Mouse (Mus musculus) liver, embryonic 13.5 days (tissue): ENCODE data around the gene Sorcs2. TPM values are rescaled to one million over a fixed set of nuclear protein-coding genes. Genes with fewer than 3 reads are reported as not detected.

Experiments
- ATAC-seq: fragments of 200-750 bp; cut with Nextera tagmentation; 2 replicates; pipeline ENCODE4 v1.8.0; 2017; ENCODE audit warnings: low read depth, mild to moderate bottlenecking, moderate number of reproducible peaks, moderate library complexity
- DNase-seq: peaks from one replicate; pipeline ENCODE4 v3.0.0; 2022
- H3K27ac ChIP-seq: fragments of 300-500 bp; sonication (generic); 2 replicates; pipeline ENCODE4 v1.5.1; 2015; ENCODE audit warnings: moderate library complexity, mild to moderate bottlenecking, inconsistent platforms
- H3K27me3 ChIP-seq: fragments of 300-500 bp; sonication (generic); 2 replicates; pipeline ENCODE4 v1.6.1; 2015; ENCODE audit warnings: mild to moderate bottlenecking, inconsistent platforms
- H3K36me3 ChIP-seq: fragments of 300-500 bp; sonication (generic); 2 replicates; pipeline ENCODE4 v1.6.1; 2015; ENCODE audit warnings: mild to moderate bottlenecking, inconsistent platforms
- H3K4me1 ChIP-seq: fragments of 300-500 bp; sonication (generic); replicated peaks from 2 replicates; pipeline ENCODE4 v1.6.1; 2015; ENCODE audit warnings: inconsistent platforms
- H3K4me2 ChIP-seq: fragments of 300-500 bp; sonication (generic); 2 replicates; pipeline ENCODE4 v1.6.1; 2015; ENCODE audit warnings: inconsistent platforms, mild to moderate bottlenecking, moderate library complexity
- H3K4me3 ChIP-seq: fragments of 300-500 bp; sonication (generic); replicated peaks from 2 replicates; pipeline ENCODE4 v1.5.1; 2015; ENCODE audit warnings: mild to moderate bottlenecking, inconsistent platforms
- H3K9ac ChIP-seq: fragments of 300-500 bp; sonication (generic); 2 replicates; pipeline ENCODE4 v1.6.1; 2015; ENCODE audit warnings: mild to moderate bottlenecking, inconsistent platforms
- H3K9me3 ChIP-seq: fragments of 300-500 bp; sonication (generic); replicated peaks from 2 replicates; pipeline ENCODE4 v1.6.1; 2016; ENCODE audit warnings: inconsistent platforms
- WGBS: fragments of 180-500 bp; shearing (Covaris S2); methylation state at CpG from one replicate; pipeline ENCODE4 v1.1.7; 2015; ENCODE audit not compliant: insufficient replicate concordance; 5-methylcytosine and 5-hydroxymethylcytosine counted together
- polyA plus RNA-seq: library from polyadenylated mRNA; unstranded; fragments of >200 nt; fragmentation: Nextera tagmentation; extraction: Ambion mirVana; gene quantifications from 2 replicates; pipeline ENCODE4 v1.2.1, GENCODE M21; 2015

The Sorcs2 gene
- polyA plus RNA-seq, 1 experiment from 2014 or later = 0.47 TPM

DNA sequence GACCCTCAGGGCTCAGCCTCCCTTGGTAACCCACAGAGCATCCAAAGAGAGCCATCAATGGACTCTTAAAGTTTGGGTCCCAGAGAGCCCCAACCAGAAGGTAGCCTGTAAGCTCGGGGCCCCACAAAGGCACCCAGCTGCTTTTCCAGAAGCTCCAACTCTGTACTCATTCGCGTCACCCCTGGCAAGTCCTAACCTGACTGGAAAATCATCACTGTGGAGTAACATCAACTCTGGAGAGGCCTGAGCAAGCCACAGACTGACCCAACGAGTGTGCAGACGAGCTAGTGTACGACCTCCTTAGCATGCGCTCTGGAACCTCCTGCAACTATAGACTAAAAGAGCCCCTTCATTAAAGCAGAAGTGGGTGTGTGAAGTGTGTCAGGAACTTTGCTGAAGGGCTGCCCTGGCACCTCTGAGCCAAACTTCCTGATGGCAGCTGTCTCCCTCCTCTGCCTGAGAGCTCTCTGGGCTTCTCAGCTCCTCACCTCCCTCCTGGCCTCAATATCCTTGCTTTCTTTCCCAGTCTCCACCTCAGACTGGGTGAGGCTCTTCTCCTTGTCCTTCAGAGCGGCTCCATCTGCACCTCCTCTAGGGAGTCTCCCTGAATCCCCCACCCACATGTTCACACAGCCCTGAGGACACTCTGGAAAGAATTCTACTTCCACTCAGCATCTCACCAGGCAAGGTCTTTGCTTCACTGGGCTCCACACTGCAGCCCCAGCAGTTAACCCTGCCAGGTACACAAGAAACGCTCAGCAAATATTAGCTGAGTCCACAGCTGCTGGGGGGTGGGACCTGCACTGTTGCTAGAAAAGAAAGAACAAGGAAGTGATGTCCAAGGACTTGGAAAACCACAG is 8.0 kb downstream of the Sorcs2 start:
- no peaks in the 10 kb centered on the region for H3K9me3 ChIP-seq
- ATAC-seq (no peak), DNase-seq (no peak)
- H3K4me2 ChIP-seq = no peak overlapping the region
- H3K27me3 ChIP-seq = peaks cover 6% of the 10 kb centered on the region; the same call in 1 of the 2 replicates
- peaks cover 11% of the 10 kb centered on the region for H3K4me1 ChIP-seq
- H3K36me3 ChIP-seq = no peaks in the 10 kb centered on the region
- H3K27ac ChIP-seq = no peak overlapping the region
- 53% methylated on average over 9 of the region's 9 CpGs for WGBS
- no peak overlapping the region for H3K9ac ChIP-seq
- H3K4me3 ChIP-seq = no peak overlapping the region

DNA sequence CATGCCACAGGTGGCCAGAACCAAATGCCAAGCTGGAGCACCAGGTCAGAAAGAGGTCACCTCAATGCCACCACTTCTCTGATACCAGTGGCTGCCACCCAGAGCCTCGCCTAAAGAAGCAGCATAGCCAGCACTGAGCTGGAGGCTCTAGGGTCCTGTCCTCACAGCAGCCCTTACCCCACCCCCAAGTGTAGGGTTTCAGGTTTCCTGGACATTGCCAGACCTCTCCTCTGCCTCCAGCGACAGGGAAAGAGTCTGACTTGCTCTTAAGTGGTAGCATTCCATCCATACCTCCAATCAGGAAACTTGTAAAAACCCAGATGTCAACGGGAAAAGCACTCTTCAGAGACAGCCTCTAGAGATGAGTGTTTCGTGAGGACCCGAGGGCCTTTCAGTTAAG is 12.9 kb downstream of the Sorcs2 start:
- Histone ChIP-seq H3K4me3 (no peak overlapping the region), H3K9me3 (no peaks in the 10 kb centered on the region), H3K4me2 (no peak overlapping the region), H3K4me1 (peaks cover 3% of the 10 kb centered on the region), H3K36me3 (no peaks in the 10 kb centered on the region), H3K9ac (no peak overlapping the region), H3K27ac (no peak overlapping the region), H3K27me3 (no peaks in the 10 kb centered on the region)
- ATAC-seq (no peak), DNase-seq (no peak)
- 31% methylated on average over 5 of the region's 5 CpGs for WGBS

DNA sequence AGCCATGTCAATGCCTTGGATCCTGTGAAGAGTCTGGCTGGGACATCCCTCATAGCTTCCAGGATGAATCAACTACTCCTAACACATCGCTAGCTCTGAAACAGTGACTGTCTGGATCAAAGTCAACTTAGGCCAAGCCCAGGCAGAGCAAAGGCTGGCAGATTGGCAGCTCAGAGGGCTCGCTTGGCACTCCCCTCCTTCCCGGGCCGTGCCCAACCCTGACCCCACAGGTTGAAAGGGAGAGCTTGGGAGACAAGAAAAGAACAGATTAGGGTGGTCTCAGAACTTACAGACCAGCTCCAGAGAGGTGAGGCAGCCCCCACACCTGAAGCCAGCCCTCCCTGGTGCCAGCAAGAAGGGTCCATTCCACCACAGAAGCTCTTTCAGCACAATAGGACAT is 14.5 kb downstream of the Sorcs2 start:
- Histone ChIP-seq H3K4me1 (no peaks in the 10 kb centered on the region), H3K27ac (no peak overlapping the region), H3K9ac (no peak overlapping the region), H3K36me3 (no peaks in the 10 kb centered on the region), H3K27me3 (no peaks in the 10 kb centered on the region), H3K9me3 (no peaks in the 10 kb centered on the region), H3K4me2 (no peak overlapping the region), H3K4me3 (no peak overlapping the region)
- no peak for DNase-seq
- no peak for ATAC-seq
- 66% methylated on average over 4 of the region's 4 CpGs for WGBS

DNA sequence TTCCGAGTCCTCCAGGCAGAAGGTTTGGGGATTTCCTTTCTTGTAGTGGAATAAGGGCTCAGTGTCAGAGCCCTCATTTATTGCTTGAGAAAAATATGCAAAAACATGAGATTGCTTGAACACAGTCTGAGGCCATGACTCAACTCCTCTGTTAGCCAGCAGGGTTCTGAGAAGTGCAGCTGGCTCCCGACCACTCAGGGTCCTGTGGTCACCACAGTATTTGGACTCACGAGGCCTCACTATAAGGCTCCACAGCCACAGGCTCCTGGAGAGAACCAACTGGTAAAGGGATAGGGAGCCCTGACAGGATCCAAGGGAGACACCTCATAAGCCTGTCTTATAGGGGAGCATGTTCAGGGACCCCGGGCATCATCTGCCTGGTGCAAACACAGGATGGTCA is 15.2 kb downstream of the Sorcs2 start:
- WGBS = 52% methylated on average over 4 of the region's 4 CpGs
- Histone ChIP-seq H3K4me3 (no peak overlapping the region), H3K4me2 (no peak overlapping the region), H3K9me3 (no peaks in the 10 kb centered on the region), H3K9ac (no peak overlapping the region), H3K27me3 (no peaks in the 10 kb centered on the region), H3K4me1 (no peaks in the 10 kb centered on the region), H3K27ac (no peak overlapping the region), H3K36me3 (no peaks in the 10 kb centered on the region)
- no peak for ATAC-seq
- no peak for DNase-seq

DNA sequence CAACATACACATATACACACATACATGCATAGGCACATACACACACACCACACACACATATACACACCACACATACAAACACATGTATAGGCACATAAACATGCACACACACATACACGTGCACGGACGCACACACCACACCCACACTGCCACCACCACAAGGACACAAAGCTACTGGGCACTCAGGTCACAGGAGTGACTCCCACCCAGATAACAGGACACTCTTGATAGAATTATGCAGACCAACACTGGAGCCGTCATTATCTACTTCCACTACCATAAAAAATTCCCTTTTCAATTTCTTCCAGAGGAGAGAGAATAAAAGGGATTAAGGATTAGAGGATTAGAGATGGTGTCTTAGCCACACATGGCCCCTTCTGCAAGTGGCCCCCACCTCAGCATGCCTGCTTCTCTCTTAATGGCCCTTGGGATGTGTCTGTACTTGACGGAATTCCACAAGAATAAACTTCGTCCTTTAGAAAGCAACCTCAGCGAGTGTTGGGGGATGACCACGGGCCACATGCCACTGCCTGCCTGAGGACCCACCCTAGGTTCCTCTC is 15.7 kb downstream of the Sorcs2 start:
- no peak overlapping the region for H3K4me2 ChIP-seq

DNA sequence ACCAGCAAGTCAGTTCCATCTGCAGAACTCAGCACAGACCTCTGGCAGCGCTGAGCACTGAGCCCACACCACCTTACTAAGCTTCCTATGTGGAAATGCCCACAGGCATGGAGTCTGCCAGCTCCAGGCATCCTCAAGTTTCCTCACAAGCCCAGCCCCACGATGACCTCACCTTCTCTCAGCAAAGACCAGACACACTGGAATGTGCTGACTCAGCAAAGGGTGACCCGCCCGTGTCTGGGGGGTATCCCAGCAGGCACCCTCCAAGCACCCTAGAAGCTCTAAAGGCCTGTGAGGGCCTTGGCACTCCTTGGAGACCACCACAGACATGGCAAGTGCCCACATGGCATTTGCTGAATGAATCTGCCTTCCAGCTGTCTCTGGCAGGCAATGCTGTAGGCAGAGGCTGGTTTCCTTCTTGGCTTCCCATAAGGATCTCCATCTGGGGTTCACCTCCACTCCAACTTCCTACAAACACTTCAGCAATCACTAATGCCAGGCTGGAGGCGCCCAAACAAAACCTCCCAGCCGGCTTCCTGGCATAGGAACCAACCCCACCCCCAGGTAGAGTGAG is 17.9 kb downstream of the Sorcs2 start:
- WGBS = 54% methylated on average over 6 of the region's 6 CpGs
- Histone ChIP-seq H3K9ac (no peak overlapping the region), H3K4me1 (no peaks in the 10 kb centered on the region), H3K4me2 (no peak overlapping the region), H3K27ac (no peak overlapping the region), H3K4me3 (no peak overlapping the region), H3K9me3 (no peaks in the 10 kb centered on the region), H3K36me3 (no peaks in the 10 kb centered on the region), H3K27me3 (no peaks in the 10 kb centered on the region)
- DNase-seq = no peak
- ATAC-seq = no peak

More for the DNA sequence above, 15.7 kb downstream of the Sorcs2 start:
- Histone ChIP-seq H3K4me3 (no peak overlapping the region), H3K9ac (no peak overlapping the region), H3K9me3 (no peaks in the 10 kb centered on the region), H3K4me1 (no peaks in the 10 kb centered on the region), H3K27me3 (no peaks in the 10 kb centered on the region), H3K36me3 (no peaks in the 10 kb centered on the region), H3K27ac (no peak overlapping the region)
- DNase-seq (no peak), ATAC-seq (no peak)
- 58% methylated on average over 8 of the region's 8 CpGs for WGBS

DNA sequence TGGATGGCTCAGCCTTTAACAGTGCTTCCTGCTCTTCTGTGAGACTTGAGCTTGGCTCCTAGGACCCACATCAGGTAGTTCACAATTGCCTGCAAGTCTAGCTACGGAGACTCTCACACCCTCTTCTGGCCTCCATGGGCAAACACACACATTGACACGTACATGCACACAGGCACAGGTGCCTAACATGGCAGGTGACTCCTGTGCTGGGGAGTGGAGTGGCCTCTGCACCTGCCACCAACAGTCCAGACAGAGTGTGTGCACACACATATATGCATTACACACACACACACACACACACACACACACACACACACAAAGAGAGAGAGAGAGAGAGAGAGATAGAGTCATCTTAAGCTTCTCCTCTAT is 19.6 kb downstream of the Sorcs2 start:
- no peak for DNase-seq
- peaks cover 10% of the 10 kb centered on the region for H3K4me1 ChIP-seq
- 63% methylated on average over 2 of the region's 2 CpGs for WGBS
- no peaks in the 10 kb centered on the region for H3K27me3 ChIP-seq
- H3K36me3 ChIP-seq = no peaks in the 10 kb centered on the region
- no peak overlapping the region for H3K4me3 ChIP-seq
- H3K27ac ChIP-seq = no peak overlapping the region
- H3K4me2 ChIP-seq = no peak overlapping the region
- no peaks in the 10 kb centered on the region for H3K9me3 ChIP-seq
- H3K9ac ChIP-seq = no peak overlapping the region
- no peak for ATAC-seq

DNA sequence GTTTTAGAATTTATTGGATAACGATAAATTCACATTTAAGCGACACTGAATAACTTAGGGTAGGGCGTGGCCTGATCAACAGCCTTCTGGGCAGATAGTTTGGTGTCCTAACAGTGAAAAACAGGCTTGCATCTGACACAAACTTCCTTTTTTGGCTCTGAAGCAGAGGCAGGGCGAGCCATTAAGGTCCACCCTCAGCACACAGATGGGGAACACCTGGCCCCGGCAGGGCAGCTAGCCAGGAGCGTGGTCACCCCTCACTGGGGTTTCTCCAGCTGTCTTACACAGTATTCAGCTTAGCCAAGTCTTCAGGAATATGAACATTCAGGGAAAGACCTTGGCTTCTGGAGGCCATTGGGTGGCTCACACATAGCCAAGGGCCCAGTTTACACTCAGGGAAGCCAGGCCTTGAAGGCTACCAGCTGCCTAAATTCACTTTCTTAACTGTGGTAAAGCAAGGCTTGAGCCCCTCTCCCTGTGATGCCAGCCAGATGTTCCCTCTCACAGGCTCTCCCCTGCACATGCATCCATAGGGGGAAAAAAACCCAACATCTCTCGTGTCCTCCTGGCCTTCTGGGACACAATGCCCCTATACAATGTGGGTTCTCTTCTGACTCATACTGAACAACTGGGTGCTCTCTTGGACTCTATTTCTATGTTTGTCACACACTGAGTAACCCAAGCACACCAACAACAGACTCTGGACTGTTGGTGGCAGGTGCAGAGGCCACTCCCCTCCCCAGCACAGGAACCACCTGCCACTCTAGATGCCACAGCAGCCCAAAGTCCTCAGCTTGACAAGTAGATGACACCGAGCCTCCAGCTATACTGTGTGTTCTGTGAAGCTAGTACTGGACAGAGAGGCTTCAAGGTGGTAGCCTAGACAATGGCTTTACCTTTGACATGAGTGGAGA is 20.2 kb downstream of the Sorcs2 start:
- Histone ChIP-seq H3K9me3 (no peaks in the 10 kb centered on the region), H3K4me3 (no peak overlapping the region), H3K9ac (no peak overlapping the region), H3K4me2 (no peak overlapping the region), H3K4me1 (peaks cover 15% of the 10 kb centered on the region), H3K27me3 (no peaks in the 10 kb centered on the region), H3K27ac (no peak overlapping the region), H3K36me3 (no peaks in the 10 kb centered on the region)
- 55% methylated on average over 8 of the region's 8 CpGs for WGBS
- ATAC-seq (no peak), DNase-seq (no peak)

DNA sequence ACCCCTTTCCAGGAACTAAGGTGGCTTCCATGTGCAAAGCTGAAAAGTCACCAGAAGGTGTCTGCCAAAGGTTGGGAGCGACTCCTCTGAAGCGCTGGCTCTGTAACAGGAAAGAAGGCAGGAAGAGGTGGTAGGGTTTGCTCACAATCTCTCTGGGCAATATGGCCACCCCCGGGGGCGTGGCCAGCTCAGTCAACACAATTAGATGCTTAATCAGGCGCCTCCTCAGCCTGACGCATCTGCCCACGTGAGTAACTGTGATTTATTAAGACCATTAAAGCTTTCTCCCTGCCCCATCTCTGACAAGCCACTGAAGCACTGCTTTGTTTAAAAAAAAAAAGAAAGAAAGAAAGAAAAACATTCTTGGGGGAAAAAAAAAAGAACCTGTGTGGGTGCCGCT is 22.1 kb downstream of the Sorcs2 start:
- Histone ChIP-seq H3K27me3 (no peaks in the 10 kb centered on the region), H3K36me3 (no peaks in the 10 kb centered on the region), H3K9me3 (no peaks in the 10 kb centered on the region), H3K4me1 (peaks cover 15% of the 10 kb centered on the region), H3K4me3 (no peak overlapping the region), H3K9ac (no peak overlapping the region), H3K27ac (no peak overlapping the region), H3K4me2 (no peak overlapping the region)
- ATAC-seq = no peak
- WGBS = 29% methylated on average over 8 of the region's 8 CpGs
- DNase-seq = no peak

DNA sequence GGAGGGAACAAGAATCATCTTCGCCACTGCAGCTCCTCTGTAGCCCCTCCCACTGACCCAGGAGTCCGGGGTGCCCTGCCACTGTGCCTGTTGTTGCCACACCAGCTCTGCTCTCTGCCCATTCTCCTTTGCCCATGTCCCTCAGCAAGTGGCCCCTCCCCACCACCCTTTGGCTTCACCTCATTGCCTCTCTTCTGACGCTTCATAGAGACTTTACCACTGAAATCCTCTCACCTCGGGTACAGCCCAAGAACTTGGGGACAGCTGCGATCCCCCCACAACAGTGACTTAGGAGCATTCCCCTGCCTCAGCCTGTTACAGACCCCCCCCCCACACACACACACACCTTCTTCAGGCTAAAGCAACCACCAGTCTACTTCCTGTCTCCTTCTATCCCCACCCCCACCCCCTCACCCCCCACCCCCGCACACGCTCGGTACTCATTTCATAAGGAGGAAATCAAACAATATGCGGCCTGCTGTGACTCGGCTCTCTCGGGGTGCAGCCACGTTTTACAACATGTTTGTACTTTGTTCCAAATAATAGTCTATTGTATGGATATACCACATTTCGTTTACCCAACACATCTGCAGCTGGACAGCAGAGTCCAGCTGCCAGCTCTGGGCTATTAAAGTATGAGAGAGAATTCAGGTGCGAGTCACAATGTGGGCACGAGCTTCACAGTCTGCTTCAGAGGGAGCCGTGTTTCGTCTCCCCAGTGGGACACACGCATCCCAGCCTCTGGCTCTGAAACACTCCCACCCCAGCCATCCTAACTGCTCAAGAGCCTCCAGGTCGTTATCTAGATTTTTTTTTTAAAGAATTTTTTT is 23.5 kb downstream of the Sorcs2 start:
- Histone ChIP-seq H3K9ac (no peak overlapping the region), H3K4me1 (peaks cover 15% of the 10 kb centered on the region), H3K27ac (no peak overlapping the region), H3K9me3 (no peaks in the 10 kb centered on the region), H3K27me3 (no peaks in the 10 kb centered on the region), H3K4me2 (no peak overlapping the region), H3K36me3 (no peaks in the 10 kb centered on the region), H3K4me3 (no peak overlapping the region)
- ATAC-seq = no peak
- DNase-seq = no peak
- WGBS = 52% methylated on average over 19 of the region's 19 CpGs
